Mouse (Mus musculus): ENCODE measurements around the gene Chst15.

The Chst15 gene

DNA sequence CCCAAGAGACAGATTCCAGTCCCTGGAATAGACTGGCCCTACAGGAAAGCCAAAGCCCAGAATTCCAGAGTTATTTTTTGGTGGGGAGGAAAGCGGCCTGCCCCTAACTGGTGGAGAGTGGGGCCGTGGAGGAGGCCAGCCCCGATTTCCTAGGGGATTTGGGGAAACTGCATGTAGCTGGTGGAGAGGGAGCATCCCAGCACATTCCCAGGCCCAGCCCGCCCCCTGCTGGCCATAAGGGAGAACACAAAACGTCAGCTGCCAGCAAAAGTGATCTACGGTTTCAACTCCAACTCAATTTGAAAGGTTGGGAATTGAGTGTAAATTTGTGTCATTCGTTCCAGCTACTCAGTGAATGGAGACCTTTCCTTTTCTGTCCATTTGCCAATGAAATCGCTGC lies 103.6 kb downstream of the Chst15 start:
- peak; percentile 82 to 84 for DNase-seq

GRCm38 (mm10) chr7:132211920-132212701 lies 104.9 kb downstream of the Chst15 start:
- DNase-seq, result no peak

- no peak for DNase-seq
Measured at GRCm38 (mm10) chr7:132210616-132211015, 106.4 kb downstream of the Chst15 start.

GRCm38 (mm10) chr7:132208946-132209651 lies 107.9 kb downstream of the Chst15 start:
- no peak for DNase-seq

DNA sequence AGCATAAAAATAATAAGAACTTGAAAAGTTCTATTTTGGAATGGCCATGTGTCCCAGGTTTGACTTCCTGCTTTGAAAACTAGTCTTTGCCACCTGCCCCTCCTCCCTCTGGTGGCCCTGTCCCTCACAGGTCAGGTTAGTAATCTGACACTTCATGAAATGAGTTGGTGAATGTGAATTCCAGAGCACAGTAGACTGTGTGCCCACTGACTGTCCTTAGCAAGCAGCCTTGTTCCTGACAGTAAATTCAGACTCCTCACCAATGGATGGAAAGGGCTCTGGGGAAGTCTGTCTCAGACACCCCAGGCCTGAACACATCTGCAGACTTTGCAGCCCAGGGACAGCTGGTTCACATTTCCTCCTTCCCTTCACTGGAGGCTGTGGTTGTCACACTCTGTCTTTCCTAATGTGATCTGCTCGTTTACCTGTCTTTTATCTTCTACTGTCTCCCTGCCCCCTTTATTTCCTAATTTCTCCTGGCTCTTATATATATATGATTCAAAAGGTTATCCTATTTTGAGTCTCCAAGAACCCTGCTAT lies 112.9 kb downstream of the Chst15 start:
- no peak for DNase-seq

DNA sequence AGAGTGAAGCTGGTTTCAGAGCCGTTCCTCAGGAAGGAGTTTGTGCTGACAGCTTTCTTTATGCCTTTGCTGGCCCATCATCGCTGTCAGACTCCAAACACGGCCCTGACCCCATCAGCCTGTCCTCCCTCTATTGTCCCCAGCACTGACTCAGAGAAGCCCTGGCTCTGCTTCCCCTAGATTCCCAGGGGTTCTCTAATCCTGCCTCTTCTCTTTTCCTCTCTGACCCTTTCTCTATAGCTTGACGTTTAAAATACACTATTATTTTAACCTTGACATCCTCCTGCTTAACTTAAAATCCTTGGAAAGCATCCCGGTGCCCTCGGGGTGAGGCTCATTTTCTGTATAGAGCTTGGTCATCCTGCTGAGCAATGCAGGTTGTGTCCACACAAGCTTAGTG lies 117.3 kb downstream of the Chst15 start:
- DNase-seq, result no peak

DNA sequence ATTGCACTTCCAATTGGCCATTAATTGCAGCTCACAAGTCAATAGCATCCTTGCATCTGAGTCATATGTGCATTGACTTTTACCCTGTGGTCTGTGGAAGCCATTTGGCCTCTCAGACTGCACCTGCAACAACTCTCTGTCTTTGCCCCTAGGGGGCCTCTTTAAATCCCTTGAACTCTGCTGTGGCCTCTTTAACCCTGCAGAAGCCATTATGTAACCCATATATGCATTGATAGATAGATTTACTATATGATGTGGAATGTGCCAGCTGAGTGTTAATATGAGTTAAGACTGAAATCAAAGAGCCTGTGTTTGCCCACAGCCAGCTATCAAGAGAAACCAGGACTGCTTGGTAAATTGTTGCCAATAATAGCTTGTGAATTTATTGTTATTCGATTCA lies 118.2 kb downstream of the Chst15 start:
- no peak for DNase-seq

DNA sequence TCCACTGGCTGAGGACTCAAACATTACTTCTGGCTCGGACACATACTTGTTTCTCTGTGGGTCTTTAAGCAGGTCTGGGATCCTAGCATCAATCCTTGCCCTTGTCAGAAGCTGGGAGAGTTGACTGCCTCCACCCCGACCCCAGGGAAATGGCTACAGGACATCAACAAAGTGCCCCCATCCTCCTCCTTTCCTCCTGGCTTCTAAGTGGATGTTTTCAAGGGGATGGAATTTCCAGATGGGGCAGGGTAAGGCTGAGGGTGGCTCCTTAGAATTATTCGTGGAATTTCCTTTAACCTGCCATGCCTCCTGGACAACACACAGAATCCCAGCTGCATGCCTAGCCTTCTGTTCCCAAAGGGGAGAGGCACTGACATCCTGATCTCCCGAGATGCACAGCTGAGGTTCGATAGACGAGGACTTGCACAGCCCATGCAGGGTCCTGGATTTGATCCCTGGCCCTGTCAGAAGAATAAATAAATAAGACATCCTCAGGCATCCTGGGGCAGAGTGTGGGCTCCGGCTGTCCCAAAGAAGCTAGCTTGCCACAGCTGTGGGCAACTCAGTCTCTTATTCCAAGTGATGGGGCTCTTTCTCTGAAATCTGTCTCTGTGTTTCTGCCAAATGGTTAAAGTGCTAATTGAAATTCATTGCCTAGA lies 119.1 kb downstream of the Chst15 start:
- no peak for DNase-seq

- no peak for DNase-seq
Measured at GRCm38 (mm10) chr7:132196581-132196980, 120.4 kb downstream of the Chst15 start.

DNA sequence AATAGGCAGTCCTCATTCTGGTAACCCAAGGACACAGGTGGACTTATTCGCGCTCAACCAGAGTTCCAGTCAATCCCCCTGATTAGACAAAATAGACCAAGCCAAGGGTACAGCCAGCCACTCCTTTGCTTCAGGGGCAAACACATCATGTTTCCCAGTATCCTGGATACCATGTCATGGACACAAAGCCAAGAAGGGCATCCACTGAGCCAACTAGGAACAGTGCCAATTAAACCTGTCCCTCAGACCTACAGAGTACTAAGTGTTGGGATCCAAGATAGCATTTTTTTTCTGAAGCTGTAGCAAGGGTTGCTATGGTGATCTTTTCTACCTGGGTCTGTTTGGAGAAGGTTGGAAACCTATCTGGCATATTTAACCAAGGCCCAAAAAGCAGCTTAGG lies 123.4 kb downstream of the Chst15 start:
- DNase-seq, result no peak

GRCm38 (mm10) chr7:132187456-132187855 lies 129.6 kb downstream of the Chst15 start:
- DNase-seq, result no peak
